Mouse (Mus musculus) embryonic facial prominence, embryonic 13.5 days (tissue): ENCODE data around the gene Cd6. TPM values are rescaled to one million over a fixed set of nuclear protein-coding genes. Genes with fewer than 3 reads are reported as not detected.

ENCODE experiments used
- ATAC-seq: fragments of 200-750 bp; cut with Nextera tagmentation; 2 replicates; pipeline ENCODE4 v1.8.0; 2017; ENCODE audit warnings: low read depth; ENCODE audit not compliant: insufficient number of reproducible peaks, insufficient read depth, low FRiP score, low TSS enrichment
- H3K27ac ChIP-seq: fragments of 300-500 bp; sonication (generic); 2 replicates; pipeline ENCODE4 v1.5.1; 2015; ENCODE audit warnings: moderate library complexity, mild to moderate bottlenecking, inconsistent platforms
- H3K27me3 ChIP-seq: fragments of 300-500 bp; sonication (generic); 2 replicates; pipeline ENCODE4 v1.6.1; 2015; ENCODE audit warnings: mild to moderate bottlenecking, inconsistent platforms
- H3K36me3 ChIP-seq: fragments of 300-500 bp; sonication (generic); 2 replicates; pipeline ENCODE4 v1.6.1; 2015; ENCODE audit warnings: mild to moderate bottlenecking, inconsistent platforms
- H3K4me1 ChIP-seq: fragments of 300-500 bp; sonication (generic); 2 replicates; pipeline ENCODE4 v1.6.1; 2015; ENCODE audit warnings: inconsistent platforms
- H3K4me2 ChIP-seq: fragments of 300-500 bp; sonication (generic); 2 replicates; pipeline ENCODE4 v1.6.1; 2015; ENCODE audit warnings: moderate library complexity, mild to moderate bottlenecking, inconsistent platforms
- H3K4me3 ChIP-seq: fragments of 300-500 bp; sonication (generic); 2 replicates; pipeline ENCODE4 v1.5.1; 2015; ENCODE audit warnings: mild to moderate bottlenecking, inconsistent platforms
- H3K9ac ChIP-seq: fragments of 300-500 bp; sonication (generic); 2 replicates; pipeline ENCODE4 v1.6.1; 2015; ENCODE audit warnings: mild to moderate bottlenecking, inconsistent platforms
- H3K9me3 ChIP-seq: fragments of 300-500 bp; sonication (generic); 2 replicates; pipeline ENCODE4 v1.6.1; 2016; ENCODE audit warnings: inconsistent platforms
- WGBS: fragments of 180-500 bp; shearing (Covaris S2); methylation state at CpG from one replicate; pipeline ENCODE4 v1.1.7; 2015; ENCODE audit warnings: mixed read lengths; 5-methylcytosine and 5-hydroxymethylcytosine counted together
- polyA plus RNA-seq: library from polyadenylated mRNA; unstranded; fragments of >200 nt; fragmentation: Nextera tagmentation; extraction: Ambion mirVana; gene quantifications from 2 replicates; pipeline ENCODE4 v1.2.1, GENCODE M21; 2015

Cd6 gene
- polyA plus RNA-seq, 1 experiment from 2014 or later, result 0.08 TPM

- no peaks in the 10 kb centered on the region for H3K4me1 ChIP-seq
- no peak overlapping the region for H3K4me2 ChIP-seq
- no peaks in the 10 kb centered on the region for H3K9me3 ChIP-seq
- no peaks in the 10 kb centered on the region for H3K27me3 ChIP-seq
- 78% methylated on average over 3 of the region's 3 CpGs for WGBS
- no peaks in the 10 kb centered on the region for H3K36me3 ChIP-seq
- no peak overlapping the region for H3K4me3 ChIP-seq
- no peak for ATAC-seq
- H3K27ac ChIP-seq, result no peak overlapping the region
- H3K9ac ChIP-seq, result no peak overlapping the region
Measured at GRCm38 (mm10) chr19:10833611-10834010, 3.8 kb upstream of the Cd6 start.

GRCm38 (mm10) chr19:10832030-10832429 lies 2.2 kb upstream of the Cd6 start:
- Histone ChIP-seq H3K4me2 (no peak overlapping the region), H3K4me3 (no peak overlapping the region), H3K36me3 (no peaks in the 10 kb centered on the region), H3K4me1 (no peaks in the 10 kb centered on the region), H3K27ac (no peak overlapping the region), H3K27me3 (no peaks in the 10 kb centered on the region), H3K9me3 (no peaks in the 10 kb centered on the region), H3K9ac (no peak overlapping the region)
- 85% methylated on average over 3 of the region's 3 CpGs for WGBS
- no peak for ATAC-seq

GRCm38 (mm10) chr19:10831424-10831823 lies 1.6 kb upstream of the Cd6 start:
- Histone ChIP-seq H3K4me3 (no peak overlapping the region), H3K27me3 (no peaks in the 10 kb centered on the region), H3K9me3 (no peaks in the 10 kb centered on the region), H3K36me3 (no peaks in the 10 kb centered on the region), H3K4me2 (no peak overlapping the region), H3K27ac (no peak overlapping the region), H3K9ac (no peak overlapping the region), H3K4me1 (no peaks in the 10 kb centered on the region)
- no peak for ATAC-seq
- 12% methylated on average over 5 of the region's 5 CpGs for WGBS

GRCm38 (mm10) chr19:10828321-10828720 lies 1.5 kb downstream of the Cd6 start:
- no peaks in the 10 kb centered on the region for H3K4me1 ChIP-seq
- H3K4me3 ChIP-seq, result no peak overlapping the region
- H3K9ac ChIP-seq, result no peak overlapping the region
- no peak overlapping the region for H3K27ac ChIP-seq
- 92% methylated on average over 5 of the region's 5 CpGs for WGBS
- no peak overlapping the region for H3K4me2 ChIP-seq
- H3K9me3 ChIP-seq, result no peaks in the 10 kb centered on the region
- no peak for ATAC-seq
- H3K27me3 ChIP-seq, result no peaks in the 10 kb centered on the region
- H3K36me3 ChIP-seq, result no peaks in the 10 kb centered on the region

GRCm38 (mm10) chr19:10824061-10824460 lies 5.8 kb downstream of the Cd6 start:
- no peak overlapping the region for H3K4me2 ChIP-seq
- no peak for ATAC-seq
- 85% methylated on average over 7 of the region's 7 CpGs for WGBS
- no peak overlapping the region for H3K27ac ChIP-seq
- H3K4me1 ChIP-seq, result no peaks in the 10 kb centered on the region
- no peak overlapping the region for H3K9ac ChIP-seq
- H3K36me3 ChIP-seq, result no peaks in the 10 kb centered on the region
- no peak overlapping the region for H3K4me3 ChIP-seq
- H3K9me3 ChIP-seq, result no peaks in the 10 kb centered on the region
- H3K27me3 ChIP-seq, result no peaks in the 10 kb centered on the region

- no peak overlapping the region for H3K27ac ChIP-seq
- 95% methylated on average over 4 of the region's 4 CpGs for WGBS
- no peak overlapping the region for H3K9ac ChIP-seq
- no peaks in the 10 kb centered on the region for H3K36me3 ChIP-seq
- no peaks in the 10 kb centered on the region for H3K27me3 ChIP-seq
- no peak overlapping the region for H3K4me3 ChIP-seq
- H3K9me3 ChIP-seq, result no peaks in the 10 kb centered on the region
- no peak overlapping the region for H3K4me2 ChIP-seq
- ATAC-seq, result no peak
- 0 out of 2 replicates have a peak, but pooled peaks cover 3% of the 10 kb centered on the region for H3K4me1 ChIP-seq
Measured at GRCm38 (mm10) chr19:10822534-10822933, 7.3 kb downstream of the Cd6 start.

- Histone ChIP-seq H3K9me3 (no peaks in the 10 kb centered on the region), H3K4me2 (no peak overlapping the region), H3K27ac (no peak overlapping the region), H3K4me1 (0 out of 2 replicates have a peak, but pooled peaks cover 3% of the 10 kb centered on the region), H3K27me3 (no peaks in the 10 kb centered on the region), H3K9ac (no peak overlapping the region), H3K36me3 (no peaks in the 10 kb centered on the region), H3K4me3 (no peak overlapping the region)
- no peak for ATAC-seq
- WGBS, result 75% methylated on average over 7 of the region's 7 CpGs
Measured at GRCm38 (mm10) chr19:10821319-10821718, 8.5 kb downstream of the Cd6 start.

GRCm38 (mm10) chr19:10818217-10818946 lies 11.5 kb downstream of the Cd6 start:
- H3K36me3 ChIP-seq, result no peaks in the 10 kb centered on the region
- H3K4me1 ChIP-seq, result 0 out of 2 replicates have a peak, but pooled peaks cover 3% of the 10 kb centered on the region
- H3K9me3 ChIP-seq, result no peaks in the 10 kb centered on the region
- H3K4me2 ChIP-seq, result peak overlapping the region; percentile 38
- H3K9ac ChIP-seq, result no peak overlapping the region
- no peaks in the 10 kb centered on the region for H3K27me3 ChIP-seq
- WGBS, result 46% methylated on average over 17 of the region's 17 CpGs
- ATAC-seq, result no peak
- no peak overlapping the region for H3K27ac ChIP-seq
- 0 out of 2 replicates have a peak overlapping the region, but pooled peaks have one; percentile 3 for H3K4me3 ChIP-seq

- Histone ChIP-seq H3K36me3 (no peaks in the 10 kb centered on the region), H3K4me3 (no peak overlapping the region), H3K4me2 (no peak overlapping the region), H3K9me3 (no peaks in the 10 kb centered on the region), H3K27ac (no peak overlapping the region), H3K9ac (no peak overlapping the region), H3K27me3 (no peaks in the 10 kb centered on the region), H3K4me1 (0 out of 2 replicates have a peak, but pooled peaks cover 3% of the 10 kb centered on the region)
- WGBS, result 73% methylated on average over 2 of the region's 2 CpGs
- ATAC-seq, result no peak
Measured at GRCm38 (mm10) chr19:10816462-10816861, 13.4 kb downstream of the Cd6 start.

- Histone ChIP-seq H3K27me3 (no peaks in the 10 kb centered on the region), H3K4me3 (no peak overlapping the region), H3K27ac (no peak overlapping the region), H3K4me1 (0 out of 2 replicates have a peak, but pooled peaks cover 3% of the 10 kb centered on the region), H3K4me2 (no peak overlapping the region), H3K9me3 (no peaks in the 10 kb centered on the region), H3K36me3 (no peaks in the 10 kb centered on the region), H3K9ac (no peak overlapping the region)
- no peak for ATAC-seq
- 80% methylated on average over 6 of the region's 6 CpGs for WGBS
Measured at GRCm38 (mm10) chr19:10815871-10816270, 14.0 kb downstream of the Cd6 start.

- Histone ChIP-seq H3K4me1 (peaks cover 7% of the 10 kb centered on the region; the same call in 1 of the 2 replicates), H3K36me3 (no peaks in the 10 kb centered on the region), H3K27ac (no peak overlapping the region), H3K27me3 (no peaks in the 10 kb centered on the region), H3K9ac (no peak overlapping the region), H3K9me3 (no peaks in the 10 kb centered on the region), H3K4me2 (no peak overlapping the region), H3K4me3 (no peak overlapping the region)
- WGBS, result 63% methylated on average over 7 of the region's 7 CpGs
- no peak for ATAC-seq
Measured at GRCm38 (mm10) chr19:10813905-10814304, 16.0 kb downstream of the Cd6 start.

- Histone ChIP-seq H3K4me1 (peaks cover 5% of the 10 kb centered on the region; the same call in 1 of the 2 replicates), H3K9ac (no peak overlapping the region), H3K27me3 (no peaks in the 10 kb centered on the region), H3K9me3 (no peaks in the 10 kb centered on the region), H3K27ac (no peak overlapping the region), H3K4me2 (no peak overlapping the region), H3K36me3 (no peaks in the 10 kb centered on the region), H3K4me3 (no peak overlapping the region)
- 90% methylated on average over 5 of the region's 5 CpGs for WGBS
- ATAC-seq, result no peak
Measured at GRCm38 (mm10) chr19:10813039-10813438, 16.8 kb downstream of the Cd6 start.
